Mouse (Mus musculus) adipocyte (in vitro differentiated cells): ENCODE data around the gene 2900026A02Rik.

Experiments
- DNase-seq: peaks from one replicate; pipeline ENCODE4 v3.0.0-alpha.2; 2016; ENCODE audit warnings: low spot score

The 2900026A02Rik gene

DNA sequence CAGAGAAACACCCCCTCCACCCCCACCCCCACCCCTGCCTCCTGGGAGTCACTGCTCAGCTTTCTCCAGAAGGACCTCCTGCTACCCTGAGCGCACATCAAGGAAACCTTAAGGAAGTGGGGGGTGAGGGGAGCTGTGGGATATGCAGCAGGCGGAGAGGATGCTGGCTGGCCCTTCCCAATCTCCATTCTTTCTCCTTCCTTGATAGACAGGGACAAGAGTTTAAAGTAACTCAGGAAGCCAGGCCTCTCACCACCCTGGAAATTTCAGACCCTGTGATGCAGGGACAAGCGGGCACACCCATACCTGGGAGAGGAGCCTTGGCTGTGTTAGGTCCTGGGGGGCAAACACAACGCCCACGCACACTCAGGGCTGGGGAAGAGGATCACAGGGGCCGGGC, 10.7 kb downstream of the 2900026A02Rik start:
- no peak for DNase-seq

DNA sequence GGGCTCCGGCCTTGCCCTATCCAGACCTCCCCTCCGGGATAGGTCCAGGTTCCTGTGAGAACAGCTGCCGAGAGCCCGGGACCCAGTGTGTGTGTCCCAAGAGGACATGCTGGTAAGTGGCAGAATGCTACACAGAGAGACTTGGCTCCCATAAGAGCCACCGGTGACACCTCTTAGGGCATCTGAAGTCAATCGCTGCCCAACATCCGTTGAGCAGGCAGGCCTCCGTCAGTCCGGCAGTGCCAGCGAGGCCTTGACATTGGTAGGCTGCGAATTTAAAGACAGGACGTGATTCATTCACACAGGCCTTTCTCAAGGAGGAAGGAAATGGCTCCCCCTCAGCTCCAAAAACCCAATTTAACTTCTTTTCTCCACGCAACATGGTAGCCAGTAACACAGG, 11.1 kb downstream of the 2900026A02Rik start:
- no peak for DNase-seq

DNA sequence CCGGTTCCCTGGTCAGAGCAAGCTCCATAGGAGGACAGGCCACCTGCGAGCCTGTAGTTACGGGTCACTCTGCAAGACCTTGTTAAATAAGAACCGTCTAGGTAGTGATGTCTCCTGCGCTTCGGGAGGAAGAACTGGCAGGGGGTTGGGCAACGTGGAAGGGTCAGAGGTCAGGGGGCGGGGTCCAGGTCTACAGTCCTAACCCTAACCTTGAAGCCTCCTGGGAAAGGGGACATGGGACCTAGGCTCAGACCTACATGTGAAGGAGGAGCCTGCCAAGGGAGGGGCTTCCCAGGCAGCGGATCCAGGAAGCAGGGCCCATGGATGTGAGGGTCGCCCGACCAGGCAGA, 11.7 kb downstream of the 2900026A02Rik start:
- DNase-seq: no peak

DNA sequence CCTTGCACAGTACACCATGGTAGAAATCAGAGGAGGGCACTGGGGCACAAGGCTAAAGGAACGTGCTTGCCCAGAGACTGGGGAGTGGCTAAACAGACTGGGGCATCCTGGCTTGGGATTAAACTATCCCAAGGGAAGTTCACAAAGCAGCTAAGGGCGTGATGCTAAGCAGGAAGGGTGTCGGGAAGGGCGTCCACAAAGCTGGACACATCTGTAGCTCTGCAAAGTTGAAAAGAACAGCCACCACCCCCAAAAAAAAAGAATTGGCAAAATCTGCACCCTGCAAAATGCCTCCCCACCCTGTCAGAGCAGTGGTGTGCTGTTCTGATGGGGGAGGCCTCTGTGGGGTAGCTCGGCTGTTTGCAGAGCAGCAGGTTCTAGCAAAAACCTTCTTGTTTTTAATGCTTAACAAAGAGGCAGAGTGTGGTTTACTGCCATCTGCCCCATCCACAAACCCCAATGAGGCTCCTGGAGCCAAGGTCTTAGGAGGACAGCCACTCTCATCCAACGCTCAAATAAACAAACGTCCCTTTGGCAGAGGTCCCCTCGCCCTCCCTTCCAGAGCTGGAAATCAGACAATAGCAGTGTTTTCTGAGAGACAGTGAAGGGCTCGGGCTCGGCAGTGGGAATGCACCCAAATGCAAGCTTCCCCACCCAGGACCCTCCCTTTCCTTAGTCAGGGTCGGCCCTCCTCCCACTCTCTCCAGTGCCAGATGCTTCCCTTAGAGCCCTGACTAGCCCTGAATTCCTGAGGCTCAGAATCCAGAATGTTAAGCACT, 12.2 kb downstream of the 2900026A02Rik start:
- no peak for DNase-seq

DNA sequence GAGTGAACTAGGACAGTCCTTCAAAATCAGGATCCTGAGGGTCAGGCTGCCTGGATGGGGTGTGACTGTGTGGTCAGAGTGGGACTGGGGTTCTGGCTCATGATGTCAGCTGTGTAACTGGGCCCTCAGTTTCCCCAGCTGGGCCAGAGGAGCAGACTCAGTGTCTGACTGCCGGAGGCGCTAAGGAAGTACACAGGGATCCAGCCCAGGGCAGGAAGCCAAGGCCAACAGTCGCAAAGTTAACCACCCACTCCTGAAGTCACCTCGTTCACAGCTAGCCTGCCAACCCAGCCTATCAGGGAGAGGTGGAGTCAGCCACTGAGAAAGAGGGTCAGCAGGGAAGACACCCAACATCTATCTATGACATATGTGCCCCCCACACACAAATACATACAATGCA, 13.0 kb downstream of the 2900026A02Rik start:
- DNase-seq: no peak

DNA sequence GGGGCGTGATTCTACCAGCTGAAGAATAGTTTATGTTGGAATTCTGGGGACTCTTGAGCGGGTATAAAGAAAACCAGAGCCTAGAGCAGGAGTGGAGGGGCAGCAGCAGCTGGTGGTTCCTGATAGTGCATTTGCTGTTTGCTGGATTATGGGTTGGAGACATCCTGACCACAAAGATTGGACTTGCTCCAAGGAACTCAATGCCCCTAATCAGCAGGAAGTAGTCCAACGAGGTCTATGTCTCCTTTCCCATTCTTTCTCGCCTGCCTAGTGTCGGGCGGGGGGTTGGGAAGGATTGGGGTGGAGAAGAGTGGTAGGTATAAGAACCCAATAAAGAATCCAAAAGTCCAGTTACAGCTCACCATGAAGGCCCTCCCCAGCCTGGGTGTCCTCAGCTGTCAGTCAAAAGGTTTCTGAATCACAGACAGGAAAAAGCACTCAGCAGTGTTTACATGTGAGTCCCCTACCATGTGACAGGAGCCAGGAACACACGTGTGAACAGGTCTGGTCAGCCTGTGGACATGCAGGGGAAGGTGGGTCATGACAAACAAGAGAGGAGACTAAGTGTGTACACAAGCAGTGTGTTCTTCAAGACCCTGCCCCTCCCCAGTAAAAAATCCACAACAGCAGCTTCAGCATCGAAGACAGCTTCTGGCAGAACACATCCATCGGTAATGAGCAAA, 14.2 kb downstream of the 2900026A02Rik start:
- DNase-seq: no peak

DNA sequence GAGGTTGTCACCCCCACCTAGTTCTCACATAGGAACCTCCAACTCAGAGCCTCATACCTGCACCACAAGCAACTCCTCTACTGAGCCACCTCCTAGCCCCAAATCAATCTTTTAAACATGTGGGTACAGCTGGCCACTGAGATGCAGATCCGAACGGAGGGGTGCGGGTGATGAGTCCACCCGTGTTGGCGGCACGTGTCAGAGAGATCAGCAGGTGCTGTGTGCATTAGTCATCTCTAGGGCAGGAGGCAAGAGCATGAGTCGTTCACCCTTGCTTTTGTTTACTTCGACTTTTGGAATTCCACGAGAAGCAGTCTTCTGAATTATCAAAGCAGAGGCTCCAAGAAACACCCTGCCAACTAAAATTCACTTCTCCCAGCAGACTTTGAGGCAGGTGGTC, 16.8 kb downstream of the 2900026A02Rik start:
- no peak for DNase-seq

DNA sequence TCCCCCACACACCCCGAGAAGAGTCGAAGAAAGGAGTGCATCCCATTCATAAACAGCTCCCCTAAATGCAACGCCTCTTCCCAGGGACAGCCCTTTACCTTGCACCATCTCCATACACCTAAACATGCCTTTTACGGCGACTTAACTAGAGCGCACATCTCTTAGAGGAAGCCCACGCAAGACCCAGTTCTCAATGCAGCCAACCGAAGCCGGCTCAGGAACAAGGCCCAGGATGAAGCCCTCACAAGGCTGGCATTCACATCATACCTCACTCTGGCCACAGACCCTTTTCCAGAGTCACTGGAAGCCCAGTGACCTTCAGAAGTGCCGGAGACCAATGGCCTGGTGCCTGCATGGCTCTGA, 21.3 kb downstream of the 2900026A02Rik start:
- DNase-seq: no peak

DNA sequence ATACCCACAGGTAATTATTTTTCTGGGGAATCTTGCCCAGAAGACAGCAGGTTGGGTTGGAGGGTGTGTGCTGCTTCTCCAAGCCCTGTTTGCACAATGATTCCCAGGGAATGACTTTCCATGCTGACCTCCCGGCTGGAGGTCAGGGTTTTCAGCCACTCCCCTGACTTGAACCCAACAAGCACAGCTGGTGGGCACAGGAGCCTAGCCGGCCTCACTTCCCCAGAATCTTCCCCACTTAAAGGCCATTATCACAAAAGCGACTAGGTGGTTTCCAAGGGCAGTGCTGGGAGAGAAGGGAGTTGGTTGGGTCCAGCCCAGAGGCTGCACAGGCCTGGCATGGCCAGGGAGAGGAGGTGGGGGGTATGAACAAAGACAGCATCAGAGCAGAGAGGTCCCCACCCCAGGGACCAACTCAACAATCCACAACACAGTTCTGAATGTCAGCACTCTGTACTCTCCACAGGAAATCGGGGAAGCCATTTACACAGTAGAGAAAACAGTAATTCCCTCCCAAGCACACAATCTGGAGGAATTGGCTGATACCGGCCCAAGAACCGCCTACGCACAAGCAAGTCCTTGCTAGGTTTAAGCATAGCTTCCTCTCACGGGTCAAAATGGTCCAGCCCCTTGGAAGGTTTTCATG, 21.8 kb downstream of the 2900026A02Rik start:
- no peak for DNase-seq

DNA sequence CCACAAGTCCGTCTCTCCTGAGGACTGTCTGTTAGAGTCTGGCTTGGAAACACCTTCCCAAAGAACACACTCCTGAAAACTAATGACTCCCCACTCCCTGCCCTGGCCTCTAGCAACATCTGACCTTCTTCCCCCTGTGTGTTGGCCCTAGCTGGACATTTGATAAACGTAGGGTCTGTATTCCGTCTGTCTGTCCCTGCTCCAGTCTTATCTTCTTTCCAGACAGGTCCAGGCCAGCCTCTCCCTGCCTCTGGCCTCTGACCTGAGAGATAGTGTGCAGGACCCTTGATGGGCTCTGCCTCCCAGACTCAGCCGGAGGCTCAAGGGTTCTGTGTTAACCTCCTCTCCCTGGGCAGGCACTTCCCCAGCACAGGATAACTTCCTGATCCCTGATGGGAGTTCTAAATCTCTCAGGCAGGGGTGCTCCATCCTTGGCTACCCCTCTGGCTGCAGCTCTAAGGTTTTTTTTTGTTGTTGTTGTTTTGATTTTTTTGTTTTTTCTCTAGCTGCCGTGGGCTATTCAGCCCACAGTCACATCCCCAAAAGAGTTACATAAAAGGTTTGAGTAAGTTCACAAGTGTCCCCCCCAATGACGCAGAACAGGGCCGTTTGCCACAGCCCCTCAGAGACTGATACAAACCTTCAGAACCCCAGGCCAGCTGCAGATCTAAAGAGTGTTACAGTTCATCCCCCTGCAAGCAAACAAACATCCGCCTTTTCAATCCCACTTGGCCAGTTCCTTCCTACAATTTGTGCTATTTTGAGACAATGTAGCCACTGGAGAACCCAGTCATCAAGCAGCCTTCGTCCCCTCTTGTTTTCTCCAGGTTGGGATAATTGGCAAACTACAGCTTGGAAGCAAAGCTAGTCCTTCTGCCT, 23.9 kb downstream of the 2900026A02Rik start:
- no peak for DNase-seq

DNA sequence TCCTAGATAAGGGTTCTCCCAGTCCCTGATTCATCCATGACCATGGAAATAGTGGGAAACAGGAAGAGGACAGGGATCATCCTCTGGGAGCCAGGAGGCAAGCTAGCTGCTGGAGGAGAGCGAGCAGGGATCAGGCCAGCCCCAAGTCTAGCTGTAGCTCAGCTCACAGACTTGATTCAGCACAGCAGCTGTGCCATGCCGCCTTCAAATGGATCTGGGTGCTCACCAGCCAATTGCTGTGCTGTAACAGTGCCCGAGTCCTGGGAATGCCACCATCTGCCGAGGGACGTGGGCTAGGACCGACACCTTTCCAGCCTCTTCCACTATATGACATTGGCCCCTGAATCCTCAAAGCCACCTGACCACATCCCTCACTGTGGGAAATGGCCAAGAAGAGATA, 25.1 kb downstream of the 2900026A02Rik start:
- no peak for DNase-seq

DNA sequence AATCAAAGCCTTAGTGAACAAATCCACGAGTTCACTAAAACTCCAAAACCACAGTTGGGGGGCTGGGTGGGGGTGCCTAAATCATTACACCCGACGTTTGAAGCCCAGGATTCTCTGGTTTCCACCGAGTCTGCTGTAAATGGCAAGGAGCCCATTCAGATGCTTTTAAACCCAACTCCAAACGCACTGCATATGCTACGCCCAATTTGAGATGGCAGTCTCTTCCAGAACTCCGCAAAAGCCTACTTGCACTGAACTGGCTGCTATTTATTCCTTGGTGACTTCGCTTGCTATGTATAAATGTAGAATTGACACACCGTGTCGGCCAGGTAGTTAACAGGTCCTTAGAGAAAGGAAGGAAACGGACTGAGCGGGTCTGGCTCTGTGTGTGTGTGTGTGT, 25.6 kb downstream of the 2900026A02Rik start:
- no peak for DNase-seq

DNA sequence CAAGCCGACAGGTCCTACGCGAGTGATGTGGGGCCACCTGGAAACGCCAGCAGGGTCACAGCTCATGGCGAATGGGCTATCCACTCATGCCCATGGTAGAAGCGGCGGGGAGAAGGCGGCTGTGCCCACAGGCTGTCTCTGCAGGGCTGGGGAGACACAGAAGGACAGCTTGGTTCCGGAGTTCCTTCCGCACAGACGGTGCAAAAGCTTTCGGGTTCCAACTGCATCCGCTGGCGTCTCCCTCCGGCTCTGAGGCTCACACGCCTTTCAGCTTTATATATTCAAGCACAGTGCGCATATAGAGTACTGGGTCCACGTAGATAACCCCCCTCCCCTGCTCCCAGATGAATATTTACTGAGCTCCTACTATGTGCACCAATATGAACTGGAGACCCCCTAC, 27.3 kb downstream of the 2900026A02Rik start:
- DNase-seq: no peak

DNA sequence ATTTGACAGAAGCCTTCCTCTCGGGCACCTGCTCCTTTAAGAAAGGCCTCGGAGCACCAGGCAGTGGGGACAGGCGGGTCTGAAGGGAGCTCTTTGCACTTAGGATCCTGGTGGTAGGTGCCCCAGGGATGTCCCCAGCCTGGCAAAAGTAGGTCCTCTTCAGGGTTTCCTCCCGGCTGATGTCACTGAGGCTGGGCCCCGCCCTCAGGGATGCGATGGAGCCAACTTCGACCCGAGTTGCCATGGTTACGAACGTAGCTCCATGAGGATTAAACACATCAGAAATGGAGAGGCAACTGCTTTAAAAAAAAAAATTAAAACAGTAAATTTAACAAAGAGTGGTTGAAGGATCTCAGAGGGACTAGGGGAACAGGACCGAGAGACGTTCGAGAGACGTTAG, 29.1 kb downstream of the 2900026A02Rik start:
- DNase-seq: no peak

DNA sequence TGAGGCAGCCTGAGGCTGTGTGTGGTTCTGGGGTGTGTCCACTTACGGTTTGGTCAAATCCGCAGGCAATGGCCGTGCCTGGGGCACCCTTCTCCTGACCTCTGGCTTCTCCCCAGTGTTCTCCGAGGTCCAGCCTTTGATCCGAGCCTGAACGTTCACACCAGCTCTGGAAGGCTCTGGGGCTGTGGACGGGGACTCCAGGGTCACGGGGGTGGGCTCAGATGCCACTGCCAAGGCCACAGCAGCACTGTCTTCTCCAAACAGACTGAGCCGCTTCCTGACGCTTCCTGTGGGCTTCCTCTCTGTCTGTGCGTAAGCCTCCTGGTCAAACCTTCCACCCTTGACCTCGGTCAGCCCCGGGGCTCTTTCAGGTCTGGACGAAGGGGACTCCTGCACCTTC, 30.5 kb downstream of the 2900026A02Rik start:
- DNase-seq: no peak

DNA sequence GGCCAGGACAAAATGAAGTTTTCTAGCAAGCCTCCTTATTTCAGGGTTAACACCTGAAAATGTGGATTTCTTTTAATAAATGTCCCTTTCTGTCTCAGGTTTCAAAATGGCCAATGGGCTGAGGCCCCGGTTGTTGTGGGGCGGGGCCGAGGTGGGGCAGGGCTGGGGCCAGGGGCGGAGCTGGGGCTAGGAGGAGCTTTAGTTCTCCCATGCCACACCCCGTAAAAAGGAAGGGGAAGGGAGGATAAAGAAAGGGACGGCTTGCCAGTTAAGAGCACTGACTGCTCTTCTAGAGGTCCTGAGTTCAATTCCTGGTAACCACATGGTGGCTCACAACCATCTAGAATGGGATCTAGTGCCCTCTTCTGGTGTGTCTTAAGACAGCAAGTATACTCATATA, 39.6 kb downstream of the 2900026A02Rik start:
- no peak for DNase-seq

DNA sequence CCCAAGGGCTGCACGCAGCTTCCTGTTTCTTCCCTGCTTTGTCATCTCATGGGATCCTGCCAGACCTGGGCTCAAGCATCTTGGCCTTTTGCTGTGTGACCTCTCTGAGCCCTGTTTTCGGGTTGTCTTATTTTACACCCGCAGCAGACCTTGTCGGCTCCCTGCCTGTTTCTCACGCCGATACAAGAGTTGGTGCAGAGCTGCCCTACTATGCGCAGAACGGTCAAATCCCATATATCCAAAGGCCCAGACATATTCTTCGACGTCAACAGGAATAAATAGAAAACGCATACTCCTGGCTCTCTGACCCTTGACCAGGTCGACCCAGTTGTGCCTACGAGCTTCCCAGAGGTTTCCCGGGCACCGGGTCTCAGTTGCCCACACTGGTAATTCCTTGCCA, 40.3 kb downstream of the 2900026A02Rik start:
- DNase-seq: no peak

DNA sequence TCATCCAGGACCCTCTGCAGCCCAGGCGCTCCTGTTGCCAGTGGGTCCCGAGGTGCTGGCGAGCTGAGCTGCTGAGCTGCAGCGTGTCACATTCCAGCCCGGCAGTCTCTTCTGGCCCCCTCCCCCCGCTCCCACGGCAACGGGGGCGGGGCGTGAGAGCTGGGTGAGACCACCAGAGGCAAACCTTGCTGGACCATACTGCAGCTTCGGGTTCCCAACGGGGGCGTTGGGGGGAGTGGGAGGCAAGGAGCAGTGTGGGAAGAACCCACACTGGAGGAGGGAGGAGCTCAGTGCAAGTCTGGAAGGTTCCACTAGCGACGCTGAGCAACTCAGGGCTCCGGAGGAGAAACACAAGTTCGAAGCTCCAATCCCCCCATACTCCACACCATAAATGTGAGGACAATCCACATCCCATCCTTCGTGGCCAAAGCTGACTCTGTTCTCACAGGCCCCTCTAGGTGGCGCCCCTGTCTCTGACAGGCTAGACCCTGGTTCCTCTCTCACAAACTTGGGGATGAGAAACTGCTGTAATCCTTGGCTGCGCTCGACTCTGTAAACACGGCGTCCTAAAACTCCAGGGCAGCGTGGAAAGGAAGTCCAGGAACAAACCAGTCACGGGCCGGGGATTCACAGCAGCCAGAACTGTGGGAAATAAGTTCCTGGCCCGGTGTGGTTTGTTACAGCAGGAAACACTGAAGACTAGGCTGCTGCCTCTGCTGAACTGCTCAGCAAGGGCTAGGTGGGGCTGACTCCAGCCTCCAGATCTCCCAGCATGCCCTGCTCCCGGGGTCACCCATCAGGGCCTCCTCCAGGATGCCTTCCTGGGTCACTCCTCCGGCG, 41.0 kb downstream of the 2900026A02Rik start:
- no peak for DNase-seq

DNA sequence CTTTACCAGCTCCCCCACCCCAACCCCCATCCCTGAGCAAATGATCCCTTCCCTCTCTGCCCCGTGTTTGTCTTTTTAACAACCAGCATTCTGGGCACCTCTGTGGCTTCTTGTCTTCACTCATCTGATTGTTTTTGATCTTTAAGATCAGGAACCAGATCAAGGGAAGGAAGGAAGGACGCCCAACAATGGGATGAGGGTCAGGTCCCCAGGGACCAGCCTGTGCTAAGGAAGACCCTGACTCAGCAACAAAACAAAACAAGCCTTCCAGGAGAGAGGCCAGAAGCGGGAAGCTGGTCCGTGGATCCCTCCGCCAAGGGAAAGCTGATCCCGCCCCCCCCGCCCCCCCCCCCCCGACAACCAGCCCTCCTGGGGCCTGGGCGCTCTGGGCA, 41.6 kb downstream of the 2900026A02Rik start:
- DNase-seq: no peak

DNA sequence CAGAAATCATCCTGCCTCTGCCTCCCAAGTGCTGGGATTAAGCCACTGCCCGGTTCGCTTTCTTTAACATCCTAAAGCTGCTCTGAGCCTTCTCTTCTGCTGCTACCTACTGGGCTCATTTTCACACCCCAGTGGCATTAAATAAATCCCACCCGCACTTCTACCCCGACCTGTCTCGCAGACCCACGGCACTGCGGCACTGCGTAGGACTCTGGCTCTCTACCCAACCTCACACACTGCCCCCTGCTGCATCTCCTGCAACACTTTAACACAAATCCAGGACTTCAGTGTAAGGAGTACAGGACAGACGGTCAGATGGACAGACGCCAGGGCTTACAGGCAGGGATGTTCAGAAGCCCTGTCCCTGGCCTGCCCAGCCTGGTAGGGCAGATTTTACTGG, 45.1 kb downstream of the 2900026A02Rik start:
- DNase-seq: no peak

DNA sequence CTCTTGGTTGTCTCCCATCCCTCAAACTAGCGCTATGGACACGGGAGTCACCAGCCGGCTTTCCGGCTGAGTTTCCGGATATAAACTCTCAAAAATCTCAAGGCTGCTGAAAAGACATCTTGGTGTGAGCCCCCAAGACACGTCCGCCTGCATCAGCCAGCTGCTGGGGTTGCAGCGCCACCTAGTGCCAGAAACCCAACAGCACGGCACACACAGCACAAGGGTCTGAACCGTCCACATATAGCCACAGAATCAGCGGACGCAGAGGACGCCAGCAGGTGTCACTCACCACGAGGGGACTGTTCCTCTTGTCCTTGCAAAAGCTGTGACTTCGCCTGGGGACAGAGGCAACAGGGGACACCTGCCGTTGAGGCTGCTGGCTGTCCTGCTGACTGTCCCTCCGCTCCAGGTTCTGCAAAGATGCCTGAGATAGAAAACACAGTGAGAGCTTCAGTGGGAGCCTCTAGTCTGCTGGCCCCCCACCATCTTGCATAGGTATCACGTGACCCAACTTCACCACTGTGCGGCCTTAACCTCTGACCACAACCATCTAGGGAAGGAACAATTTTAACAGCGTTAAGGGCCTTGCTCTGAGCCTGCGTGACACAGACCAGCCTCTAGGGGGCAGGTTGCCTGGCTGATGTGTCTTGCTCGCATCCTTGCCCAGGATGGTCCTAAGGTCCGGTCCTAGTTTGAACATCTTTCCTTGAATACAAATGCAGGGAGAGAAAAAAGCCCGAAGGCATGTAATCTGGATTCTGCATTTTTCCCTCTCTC, 45.9 kb downstream of the 2900026A02Rik start:
- no peak for DNase-seq
